9 mouse cellular contexts compared by ENCODE assay signal in the genomic region with DNA sequence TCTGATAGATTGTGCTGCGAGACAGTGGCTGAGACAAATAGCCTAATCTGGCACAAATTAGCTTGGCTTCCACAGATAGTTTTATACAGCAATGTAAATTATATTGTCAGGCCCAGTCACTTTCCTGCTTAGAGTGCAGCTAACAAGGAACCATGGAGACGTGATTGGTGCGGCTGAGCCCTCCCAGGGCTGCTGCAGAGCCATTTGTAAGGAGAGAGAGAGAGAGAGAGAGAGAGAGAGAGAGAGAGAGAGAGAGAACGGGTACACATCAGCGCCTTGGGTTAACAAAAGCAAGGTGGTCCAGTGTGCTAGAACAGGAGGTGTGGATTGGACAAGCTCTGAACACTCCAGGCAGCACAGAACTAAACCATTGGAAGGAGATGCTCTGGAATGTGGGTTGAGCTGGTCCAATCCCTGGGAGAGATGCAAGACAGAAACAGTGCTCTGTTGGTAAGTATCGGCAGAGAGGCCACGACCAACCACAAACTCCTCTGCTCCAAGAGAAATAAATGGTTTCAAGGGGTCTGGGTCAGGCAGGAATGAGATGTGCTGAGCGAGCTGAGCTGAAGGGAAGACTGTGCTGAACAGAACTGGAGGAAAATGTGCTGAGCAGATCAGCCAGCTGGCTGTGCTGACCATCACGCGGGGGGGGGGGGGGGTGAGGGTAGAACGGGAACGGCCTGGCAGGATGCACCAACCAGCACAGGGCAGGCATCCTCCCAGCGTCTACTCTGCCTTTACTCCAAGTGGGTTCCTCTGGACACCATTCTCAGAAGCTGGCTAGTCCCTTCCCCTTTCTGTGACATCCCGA.
A peak's percentile ranks its signal among the peaks of the same experiment; 100 is the strongest.
DNase-seq lines count a peak whose midpoint lies in the region; ATAC-seq and TF ChIP-seq lines count a peak whose summit lies in the region.
"Had no signal": no experiment of that assay in that cellular context is flagged by ENCODE, and none has a peak within 500 bp of the region (broad histone marks: within the 10 kb centered on the region; RNA-seq: fewer than 3 reads in every experiment).

No protein-coding gene starts in this region.

- H3K4me3 ChIP-seq in kidney, postnatal 0 days (replicated peaks; ENCODE audit: low read depth, low read length) = no peak overlapping the region
- H3K4me3 ChIP-seq in forebrain, embryonic 15.5 days = no peak overlapping the region
- no peak overlapping the region for H3K4me3 ChIP-seq in intestine, embryonic 15.5 days (replicated peaks)

- 28% methylated on average over 14 of the region's 14 CpGs for WGBS in kidney, postnatal 0 days
- WGBS in forebrain, embryonic 15.5 days = 44% methylated on average over 14 of the region's 14 CpGs
- WGBS in intestine, embryonic 15.5 days = 42% methylated on average over 14 of the region's 14 CpGs

- H3K36me3 ChIP-seq in kidney, postnatal 0 days (ENCODE audit: insufficient read depth, low read length) = no peaks in the 10 kb centered on the region
- H3K36me3 ChIP-seq in forebrain, embryonic 15.5 days = no peaks in the 10 kb centered on the region
- H3K36me3 ChIP-seq in intestine, embryonic 15.5 days = no peaks in the 10 kb centered on the region

- no peak for TF ChIP-seq CTCF in kidney, postnatal 0 days (IDR thresholded peaks at IDR 0.05; ENCODE audit: low read depth)

- H3K4me1 ChIP-seq in kidney, postnatal 0 days (replicated peaks; ENCODE audit: insufficient read depth, low read length) = no peaks in the 10 kb centered on the region
- H3K4me1 ChIP-seq in forebrain, embryonic 15.5 days = peaks cover 21% of the 10 kb centered on the region
- H3K4me1 ChIP-seq in intestine, embryonic 15.5 days (replicated peaks) = peaks cover 9% of the 10 kb centered on the region; the same call in 1 of the 2 replicates

- H3K27me3 ChIP-seq in kidney, postnatal 0 days (ENCODE audit: insufficient read depth, low read length) = peaks cover 8% of the 10 kb centered on the region; the same call in 1 of the 2 replicates
- no peaks in the 10 kb centered on the region for H3K27me3 ChIP-seq in forebrain, embryonic 15.5 days
- no peaks in the 10 kb centered on the region for H3K27me3 ChIP-seq in intestine, embryonic 15.5 days (replicated peaks)

- no peaks in the 10 kb centered on the region for H3K9me3 ChIP-seq in kidney, postnatal 0 days (replicated peaks; ENCODE audit: low read length)
- no peaks in the 10 kb centered on the region for H3K9me3 ChIP-seq in forebrain, embryonic 15.5 days
- H3K9me3 ChIP-seq in intestine, embryonic 15.5 days = no peaks in the 10 kb centered on the region

- DNase-seq in kidney, postnatal 0 days (ENCODE audit: low spot score) = peak; percentile 57
- no peak for DNase-seq in kidney, adult 18-20 months
- DNase-seq in cerebellum, adult 9-11 months = peak; percentile 82
- no peak for DNase-seq in urinary bladder, adult 18-20 months (ENCODE audit: low spot score in 2 of 2)
- no peak for DNase-seq in left cerebral cortex, adult 11 months (ENCODE audit: low spot score)
- DNase-seq: kidney, adult 11 months had no signal

- H3K9ac ChIP-seq in kidney, postnatal 0 days (ENCODE audit: low read depth, low read length) = no peak overlapping the region
- H3K9ac ChIP-seq in forebrain, embryonic 15.5 days (replicated peaks) = no peak overlapping the region
- H3K9ac ChIP-seq in intestine, embryonic 15.5 days = no peak overlapping the region

- H3K4me2 ChIP-seq in kidney, postnatal 0 days (ENCODE audit: low read length) = no peak overlapping the region
- H3K4me2 ChIP-seq in forebrain, embryonic 15.5 days (replicated peaks) = peak overlapping the region; percentile 20; the same call in 1 of the 2 replicates
- H3K4me2 ChIP-seq in intestine, embryonic 15.5 days (replicated peaks) = no peak overlapping the region

- no peak; the same call in 1 of the 2 replicates for ATAC-seq in kidney, postnatal 0 days (replicated peaks; ENCODE audit: low FRiP score, low read depth)
- ATAC-seq in forebrain, embryonic 15.5 days (replicated peaks) = peak; percentile 78
- peak; percentile 14; the same call in 1 of the 2 replicates for ATAC-seq in megakaryocyte progenitor cell, adult 5-6 weeks (replicated peaks; ENCODE audit: poor library complexity)
- no peak for ATAC-seq in intestine, embryonic 15.5 days

- H3K27ac ChIP-seq in kidney, postnatal 0 days = no peak overlapping the region
- H3K27ac ChIP-seq in forebrain, embryonic 15.5 days (replicated peaks) = peak overlapping the region; percentile 36
- no peak overlapping the region for H3K27ac ChIP-seq in intestine, embryonic 15.5 days

Comparison
In these comparisons a context has a peak if more than half of its experiments do, and no peak if none do; other contexts are left out.
1. DNase-seq: peak in kidney, postnatal 0 days (single experiment) and cerebellum, adult 9-11 months (single experiment); none in kidney, adult 18-20 months (single experiment), urinary bladder, adult 18-20 months (0 of 2) and left cerebral cortex, adult 11 months (single experiment).
2. ATAC-seq: peak in forebrain, embryonic 15.5 days (single experiment) and megakaryocyte progenitor cell, adult 5-6 weeks (single experiment); none in kidney, postnatal 0 days (single experiment) and intestine, embryonic 15.5 days (single experiment).